Mouse (Mus musculus): ENCODE data around the gene Gm20388. TPM values are rescaled to one million over a fixed set of nuclear protein-coding genes. Genes with fewer than 3 reads are reported as not detected.

The Gm20388 gene
- total RNA-seq, 2 experiments from 2014 or later = 2.2 to 7.6 TPM

DNA sequence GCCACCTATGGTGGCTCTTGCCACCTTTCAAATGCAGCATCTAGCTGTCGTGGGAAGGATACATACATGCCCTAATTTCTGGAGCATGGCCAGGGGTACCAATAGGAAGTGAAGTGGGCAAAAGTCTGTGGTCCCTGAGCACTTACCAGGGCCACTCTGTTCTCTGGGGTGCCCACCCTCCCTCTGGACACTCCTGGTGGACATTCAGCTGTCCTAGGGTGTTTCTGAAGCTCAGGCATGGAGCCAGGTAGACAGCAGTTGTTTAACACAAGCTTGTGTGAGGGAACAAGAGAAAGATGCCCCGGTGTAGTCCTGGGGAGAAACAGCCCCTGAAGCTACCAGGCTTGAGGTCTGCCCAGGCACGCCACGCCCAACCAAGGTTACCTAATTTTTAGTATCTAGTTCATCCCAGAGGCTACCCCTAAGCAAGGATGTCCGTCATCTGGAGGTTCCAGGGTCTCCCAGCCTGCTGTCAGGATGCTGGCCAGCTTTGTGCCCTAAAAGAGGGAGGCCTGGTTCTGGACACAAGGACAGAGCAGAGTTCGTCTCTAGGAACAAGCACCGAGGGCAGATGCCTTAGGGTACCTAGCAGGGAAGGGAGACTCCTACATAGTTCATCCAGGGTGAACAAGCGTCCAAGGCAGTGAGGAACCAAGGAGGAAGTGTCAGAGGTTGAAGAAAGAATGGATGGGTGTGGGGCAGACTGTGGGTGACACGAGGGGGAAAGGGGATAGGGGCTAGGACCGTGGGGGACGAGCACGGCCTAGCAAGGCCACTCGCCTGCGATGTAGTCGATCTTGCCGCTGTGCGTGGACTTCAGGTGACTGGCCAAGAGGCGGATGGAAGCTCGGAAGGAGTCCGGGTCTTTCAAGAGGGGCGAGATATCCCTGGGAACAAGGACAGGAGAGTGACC is 2665.3 kb downstream of the Gm20388 start:
- no peak for DNase-seq (ENCODE audit: low spot score in 2 of 2)
- peak overlapping the region; percentile 90 for H3K27ac ChIP-seq
- TF ChIP-seq CTCF (conservative IDR thresholded peaks at IDR 0.05) = no peak
- peak overlapping the region; percentile 88 for H3K4me3 ChIP-seq

DNA sequence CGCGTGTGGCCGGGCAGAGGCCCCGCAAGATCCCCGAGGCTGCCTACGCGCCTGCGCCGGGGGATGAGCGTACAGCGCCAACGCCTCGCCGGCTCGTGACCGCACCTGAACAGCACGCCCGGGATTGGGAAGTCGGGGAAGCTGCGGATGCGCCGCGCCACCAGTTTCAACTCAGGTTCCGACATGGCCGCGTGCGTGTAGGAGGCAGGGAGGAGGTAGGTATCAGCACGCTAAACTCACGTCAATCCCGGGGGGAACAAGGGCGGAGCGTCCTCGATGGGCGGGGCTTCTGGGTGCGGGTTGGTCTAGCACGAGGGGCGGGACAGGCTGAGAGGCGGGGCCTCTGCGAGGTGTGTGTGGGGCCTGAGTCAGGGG is 2666.0 kb downstream of the Gm20388 start, which contains the start of gene Aprt:
Gene Aprt, minus strand, starts transcription at position 262 of the 375 bp plus-strand sequence.
- no peak for TF ChIP-seq CTCF (conservative IDR thresholded peaks at IDR 0.05)
- Histone ChIP-seq H3K27ac (peak within 1 kb of the TSS; percentile 90), H3K4me3 (peak within 1 kb of the TSS; percentile 88)
- DNase-seq (ENCODE audit: low spot score in 2 of 2) = peak; percentile 94 to 96

DNA sequence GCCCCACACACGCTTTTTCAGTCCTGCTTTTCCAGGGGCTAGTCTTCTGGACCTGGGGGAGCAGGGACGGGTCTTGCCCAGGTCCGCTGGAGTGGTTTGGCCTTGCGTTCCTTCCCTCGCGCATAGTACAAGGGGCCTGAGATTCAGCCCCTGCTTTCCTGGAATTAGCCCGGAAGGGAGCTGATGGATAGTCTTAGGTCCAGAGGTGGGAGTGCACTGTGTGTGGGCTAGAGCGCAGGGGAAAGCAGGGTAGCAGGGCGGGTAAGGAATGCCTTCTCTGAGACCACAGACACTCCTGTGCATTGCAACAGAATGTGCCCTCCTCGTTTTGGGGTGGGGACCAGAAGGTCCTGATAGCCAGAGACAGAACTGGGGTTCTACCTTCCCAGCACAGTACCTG is 2666.5 kb downstream of the Gm20388 start:
- Histone ChIP-seq H3K27ac (peak overlapping the region; percentile 90; the same call in 1 of the 2 replicates), H3K4me3 (peak overlapping the region; percentile 88)
- no peak for TF ChIP-seq CTCF (conservative IDR thresholded peaks at IDR 0.05)
- no peak for DNase-seq (ENCODE audit: low spot score in 2 of 2)

DNA sequence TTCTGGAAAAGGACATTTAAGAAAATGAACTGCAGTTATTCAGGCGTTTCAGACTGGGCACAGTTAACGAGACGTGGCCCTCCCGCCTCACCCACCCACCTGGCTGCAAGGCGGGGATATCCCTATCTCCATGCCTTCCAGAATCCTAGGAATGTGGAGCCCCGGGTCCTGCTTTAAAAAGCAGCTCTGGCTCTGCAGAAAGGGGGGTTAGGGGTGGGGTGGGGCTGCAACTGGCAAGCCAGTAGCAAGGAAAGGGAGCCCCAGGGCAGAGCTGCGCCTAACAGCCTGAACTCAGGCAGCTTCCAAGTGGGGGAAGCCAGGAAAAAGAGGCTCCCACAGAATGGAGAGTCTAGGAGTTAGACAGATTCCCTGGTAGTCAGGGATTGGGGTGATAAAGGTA is 2668.6 kb downstream of the Gm20388 start:
- no peak for DNase-seq (ENCODE audit: low spot score in 2 of 2)
- no peak for TF ChIP-seq CTCF (conservative IDR thresholded peaks at IDR 0.05)
- Histone ChIP-seq H3K4me3 (no peak overlapping the region), H3K27ac (no peak overlapping the region)

DNA sequence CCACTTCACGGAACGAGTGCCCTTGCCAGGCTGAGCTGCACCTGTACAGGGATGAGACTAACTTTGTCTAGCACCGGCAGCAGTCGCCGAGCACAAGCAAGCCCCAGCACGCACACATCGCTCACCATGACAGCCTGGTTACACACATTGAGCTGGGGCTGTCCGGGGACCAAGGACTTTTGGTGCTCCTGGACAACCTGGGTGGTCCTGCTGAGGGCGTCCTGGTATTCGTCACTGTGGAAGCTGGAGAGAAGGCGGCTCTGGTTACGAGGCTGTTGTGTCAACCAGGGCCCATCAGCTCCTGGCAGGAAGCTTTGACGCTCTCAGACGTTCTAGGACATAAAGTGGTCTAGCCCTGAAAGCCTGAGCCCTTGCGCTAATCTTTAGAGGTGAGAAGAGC is 2670.3 kb downstream of the Gm20388 start:
- TF ChIP-seq CTCF (conservative IDR thresholded peaks at IDR 0.05) = no peak
- no peak overlapping the region for H3K4me3 ChIP-seq
- no peak for DNase-seq (ENCODE audit: low spot score in 2 of 2)
- H3K27ac ChIP-seq = no peak overlapping the region

DNA sequence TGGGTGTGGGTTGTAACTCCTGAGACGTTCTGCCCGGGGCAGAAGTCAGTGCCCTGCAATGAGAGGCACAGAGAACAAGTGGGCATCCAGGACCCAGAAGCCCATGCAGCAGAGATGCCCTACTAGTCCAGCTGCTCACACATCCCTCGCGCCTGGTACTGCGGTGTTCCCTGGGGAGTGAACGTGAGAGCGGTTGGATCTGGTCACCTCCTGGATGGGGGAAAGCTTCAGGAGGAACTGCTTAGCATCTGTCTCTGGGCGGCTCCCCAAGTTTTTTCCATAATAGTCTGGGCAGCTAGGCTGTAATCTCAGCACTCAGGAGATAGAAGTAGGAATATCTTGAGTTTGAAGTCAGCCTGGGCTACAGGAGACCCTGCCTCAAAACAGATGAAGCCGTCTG is 2674.3 kb downstream of the Gm20388 start:
- Histone ChIP-seq H3K4me3 (no peak overlapping the region), H3K27ac (no peak overlapping the region)
- no peak for DNase-seq (ENCODE audit: low spot score in 2 of 2)
- no peak for TF ChIP-seq CTCF (conservative IDR thresholded peaks at IDR 0.05)

DNA sequence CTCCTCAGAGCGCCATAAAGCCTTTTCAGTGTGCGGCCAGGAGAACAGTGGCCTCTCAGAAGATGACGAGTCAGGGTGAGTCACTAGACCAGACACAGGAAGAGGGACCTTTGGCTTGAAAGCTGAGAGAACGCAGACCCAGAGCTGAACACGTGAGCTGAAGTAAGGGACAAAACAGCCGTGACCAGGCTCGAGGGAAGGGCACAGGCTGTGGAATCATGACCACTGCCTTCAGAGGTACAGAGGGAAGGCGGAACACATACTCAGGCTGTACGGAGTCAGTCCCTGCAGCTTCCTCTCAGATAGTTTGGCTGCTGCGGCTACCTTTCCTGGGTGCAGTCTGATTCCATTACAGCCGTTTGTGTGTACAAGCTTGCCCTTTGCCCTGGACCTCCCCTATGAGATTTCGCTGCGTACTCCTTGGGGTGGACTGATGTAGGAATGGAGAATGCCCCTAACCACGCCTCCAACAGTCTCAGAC is 2674.8 kb downstream of the Gm20388 start:
- Histone ChIP-seq H3K4me3 (no peak overlapping the region), H3K27ac (no peak overlapping the region)
- no peak for DNase-seq (ENCODE audit: low spot score in 2 of 2)
- TF ChIP-seq CTCF (conservative IDR thresholded peaks at IDR 0.05) = no peak

DNA sequence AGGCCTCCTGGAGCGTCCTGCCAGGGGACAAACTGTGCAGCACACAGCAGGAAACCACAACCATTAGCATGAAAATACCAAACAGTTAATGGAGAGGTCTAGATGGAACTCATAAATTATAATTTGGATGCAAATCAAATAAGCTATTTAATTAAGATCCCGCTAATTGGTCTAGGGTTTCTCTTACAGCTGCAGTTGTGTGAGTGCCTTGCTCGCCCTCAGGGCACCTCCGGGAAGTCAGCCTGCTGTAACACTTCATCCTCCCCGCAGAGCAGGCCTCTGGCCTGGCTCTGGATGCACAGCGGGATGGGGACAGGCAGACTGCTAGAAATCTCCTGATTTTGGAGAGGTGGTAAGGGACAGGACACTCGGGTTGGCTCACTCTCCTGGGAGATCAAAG is 2675.5 kb downstream of the Gm20388 start:
- no peak overlapping the region for H3K4me3 ChIP-seq
- TF ChIP-seq CTCF (conservative IDR thresholded peaks at IDR 0.05) = no peak
- no peak for DNase-seq (ENCODE audit: low spot score in 2 of 2)
- no peak overlapping the region for H3K27ac ChIP-seq

DNA sequence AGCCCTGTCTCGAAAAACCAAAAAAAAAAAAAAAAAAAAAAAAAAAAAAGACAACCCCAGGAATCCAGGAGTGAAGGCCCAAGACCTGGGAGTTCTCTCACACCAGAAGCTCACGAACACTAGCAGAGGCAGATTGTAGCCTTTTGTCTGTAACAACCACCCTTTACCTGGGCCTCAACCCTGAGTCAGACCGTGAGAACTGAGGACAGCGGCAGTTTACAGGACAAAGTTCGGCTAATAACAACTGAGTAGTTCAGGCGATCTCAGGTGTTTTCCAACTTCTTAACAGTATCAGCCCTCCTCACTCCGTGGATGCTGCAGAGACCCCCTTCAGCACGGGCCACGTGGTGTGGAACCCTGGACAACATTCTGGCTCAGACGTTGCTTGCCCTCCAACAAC is 2676.1 kb downstream of the Gm20388 start:
- Histone ChIP-seq H3K27ac (no peak overlapping the region), H3K4me3 (no peak overlapping the region)
- TF ChIP-seq CTCF (conservative IDR thresholded peaks at IDR 0.05) = no peak
- DNase-seq (ENCODE audit: low spot score in 2 of 2) = no peak

DNA sequence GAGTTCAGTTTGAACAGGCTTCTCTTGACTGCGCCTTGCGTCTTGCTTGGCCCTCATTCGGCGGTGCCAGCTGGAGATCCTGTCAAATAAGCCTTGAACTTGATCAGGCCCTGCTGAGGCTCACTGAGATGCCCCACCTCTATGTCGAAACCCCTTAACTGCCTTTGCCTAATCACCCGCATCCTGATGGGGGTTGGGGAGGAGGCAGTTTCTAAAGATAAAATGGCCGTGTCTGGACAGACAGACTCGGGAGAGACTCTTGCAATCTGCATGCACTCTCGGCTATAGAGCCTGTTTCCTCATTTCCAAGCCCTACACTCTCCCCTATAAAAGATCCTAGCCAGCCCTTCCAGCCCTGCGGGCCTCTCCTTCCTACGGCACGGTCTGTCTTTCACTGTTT is 2682.6 kb downstream of the Gm20388 start:
- no peak for DNase-seq (ENCODE audit: low spot score in 2 of 2)
- H3K27ac ChIP-seq = no peak overlapping the region
- no peak for TF ChIP-seq CTCF (conservative IDR thresholded peaks at IDR 0.05)
- no peak overlapping the region for H3K4me3 ChIP-seq

DNA sequence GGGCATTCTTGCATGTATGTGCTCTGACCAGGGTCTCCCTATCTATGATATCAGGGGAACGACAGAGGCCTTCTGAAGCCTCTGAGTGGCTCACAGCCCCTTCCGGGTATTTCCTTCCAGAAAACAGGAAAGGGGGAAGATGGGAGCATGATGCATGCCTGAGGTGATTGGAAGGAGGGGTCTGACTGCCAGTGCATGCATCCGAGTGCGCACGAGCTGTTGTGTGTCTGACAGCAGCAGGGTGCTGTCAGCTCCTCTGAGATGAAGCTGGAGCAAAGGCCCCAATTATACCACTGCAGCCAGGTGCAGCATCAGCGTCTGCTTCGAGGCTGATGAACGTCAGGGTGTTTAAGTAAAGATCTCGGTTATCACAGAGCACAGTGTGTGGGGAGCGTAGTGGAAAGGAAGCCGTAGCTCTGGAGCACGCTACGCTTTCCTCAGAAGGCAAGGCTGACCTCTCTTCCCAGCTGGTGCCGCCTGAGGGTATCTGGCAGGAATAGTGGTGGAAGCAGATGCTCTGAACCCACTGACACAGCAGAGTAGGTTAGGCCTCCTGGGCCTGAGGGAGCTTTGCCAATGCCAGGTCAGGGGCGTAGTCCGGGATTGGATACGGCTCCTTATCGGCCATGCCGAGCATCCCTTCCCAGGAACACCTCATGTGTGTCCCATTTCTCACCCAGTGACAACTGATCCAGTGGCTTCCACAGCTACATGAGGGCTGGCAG is 2683.3 kb downstream of the Gm20388 start:
- Histone ChIP-seq H3K4me3 (no peak overlapping the region), H3K27ac (no peak overlapping the region)
- TF ChIP-seq CTCF (conservative IDR thresholded peaks at IDR 0.05) = no peak
- DNase-seq (ENCODE audit: low spot score in 2 of 2) = no peak

DNA sequence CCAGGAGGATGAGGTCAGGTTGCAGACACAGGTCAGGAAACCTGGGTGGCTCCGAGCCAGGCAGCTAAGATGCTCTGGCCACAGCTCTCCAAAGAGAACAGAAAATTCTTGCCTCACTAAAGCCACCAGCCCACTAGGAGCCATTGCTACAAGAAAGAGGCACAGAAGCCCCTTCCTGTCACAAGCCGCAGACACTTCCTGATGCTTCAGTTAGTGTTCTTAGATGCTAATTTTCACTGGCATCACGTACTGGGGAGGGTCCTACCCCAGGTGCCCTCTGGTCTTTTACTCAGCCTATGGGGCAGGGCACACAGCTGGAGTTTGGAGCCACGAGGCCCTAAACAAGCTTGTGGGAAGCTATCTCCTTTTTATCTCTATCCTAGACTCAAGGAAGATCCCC is 2685.4 kb downstream of the Gm20388 start:
- Histone ChIP-seq H3K4me3 (no peak overlapping the region), H3K27ac (no peak overlapping the region)
- DNase-seq (ENCODE audit: low spot score in 2 of 2) = no peak
- TF ChIP-seq CTCF (conservative IDR thresholded peaks at IDR 0.05) = no peak

DNA sequence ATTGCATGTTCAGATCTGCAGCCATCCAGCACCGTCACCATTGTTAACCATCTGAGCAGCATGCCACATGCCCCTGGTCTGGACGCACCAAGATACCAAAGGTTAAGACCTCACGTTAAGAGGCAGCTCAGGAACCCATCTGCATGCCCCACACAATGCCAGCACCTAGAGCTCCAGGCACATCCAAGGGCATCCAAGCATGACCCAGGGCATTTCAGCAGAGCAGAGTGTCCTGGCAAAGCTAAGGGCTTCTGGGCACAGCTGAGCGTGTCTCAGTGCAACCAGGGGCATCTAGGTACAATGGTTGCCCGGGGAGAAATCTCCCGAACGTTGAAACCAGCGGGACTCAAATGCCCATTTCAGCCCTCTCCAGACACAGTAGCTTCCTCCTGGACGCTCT is 2690.0 kb downstream of the Gm20388 start:
- TF ChIP-seq CTCF (conservative IDR thresholded peaks at IDR 0.05) = no peak
- Histone ChIP-seq H3K27ac (no peak overlapping the region), H3K4me3 (no peak overlapping the region)
- no peak for DNase-seq (ENCODE audit: low spot score in 2 of 2)
